Mouse (Mus musculus) heart, embryonic 16.5 days (tissue): ENCODE measurements at regions not wholly inside any gene's neighbourhood (a gene's known extent, or its start where the extent isn't known, plus 50 kb on each side); places are given as distances from the start of the nearest gene placed in this dataset.

Experiments used
- ATAC-seq: fragments of 200-750 bp; cut with Nextera tagmentation; replicated peaks from 2 replicates; pipeline ENCODE4 v1.8.0; 2017; ENCODE audit warnings: moderate number of reproducible peaks; ENCODE audit not compliant: insufficient read depth, low FRiP score; ENCODE audit errors: extremely low read depth
- H3K27ac ChIP-seq: fragments of 300-500 bp; sonication (generic); 2 replicates; pipeline ENCODE4 v1.5.1; 2014; ENCODE audit warnings: mild to moderate bottlenecking, low read length, control low read depth, moderate library complexity
- H3K27me3 ChIP-seq: fragments of 300-500 bp; sonication (generic); 2 replicates; pipeline ENCODE4 v1.6.1; 2014; ENCODE audit warnings: low read length, mixed read lengths; ENCODE audit not compliant: control insufficient read depth, insufficient read depth
- H3K36me3 ChIP-seq: fragments of 300-500 bp; sonication (generic); 2 replicates; pipeline ENCODE4 v1.6.1; 2014; ENCODE audit not compliant: control insufficient read depth, insufficient read depth
- H3K4me1 ChIP-seq: fragments of 300-500 bp; sonication (generic); 2 replicates; pipeline ENCODE4 v1.6.1; 2014; ENCODE audit warnings: low read length, mixed read lengths; ENCODE audit not compliant: control insufficient read depth, insufficient read depth
- H3K4me2 ChIP-seq: fragments of 300-500 bp; sonication (generic); 2 replicates; pipeline ENCODE4 v1.6.1; 2014; ENCODE audit warnings: low read depth, mild to moderate bottlenecking, control low read depth, low read length
- H3K4me3 ChIP-seq: fragments of 300-500 bp; sonication (generic); 2 replicates; pipeline ENCODE4 v1.5.1; 2014; ENCODE audit warnings: mild to moderate bottlenecking, control low read depth, low read length
- H3K9ac ChIP-seq: fragments of 300-500 bp; sonication (generic); 2 replicates; pipeline ENCODE4 v1.6.1; 2014; ENCODE audit warnings: low read length, control low read depth
- H3K9me3 ChIP-seq: fragments of 300-500 bp; sonication (generic); replicated peaks from 2 replicates; pipeline ENCODE4 v1.6.1; 2016; ENCODE audit warnings: low read length; ENCODE audit not compliant: control insufficient read depth
- WGBS: fragments of 180-500 bp; shearing (Covaris S2); extraction: QIAGEN DNeasy Blood & Tissue Kit; methylation state at CpG from one replicate; pipeline ENCODE4 v1.1.7; 2014; 5-methylcytosine and 5-hydroxymethylcytosine counted together

- H3K4me1 ChIP-seq = peaks cover 4% of the 10 kb centered on the region; the same call in 1 of the 2 replicates
- no peak overlapping the region for H3K27ac ChIP-seq
- H3K9ac ChIP-seq = no peak overlapping the region
- no peak for ATAC-seq
- no peaks in the 10 kb centered on the region for H3K27me3 ChIP-seq
- H3K4me3 ChIP-seq = no peak overlapping the region
- H3K9me3 ChIP-seq = no peaks in the 10 kb centered on the region
- H3K4me2 ChIP-seq = no peak overlapping the region
- no peaks in the 10 kb centered on the region for H3K36me3 ChIP-seq
These were observed 122.5 kb downstream of the Areg start for GRCm38 (mm10) chr5:91261895-91262294.

- H3K27ac ChIP-seq = no peak overlapping the region
- no peak for ATAC-seq
- no peaks in the 10 kb centered on the region for H3K9me3 ChIP-seq
- H3K36me3 ChIP-seq = no peaks in the 10 kb centered on the region
- 31% methylated on average over 1 of the region's 1 CpGs for WGBS
- no peak overlapping the region for H3K4me3 ChIP-seq
- no peak overlapping the region for H3K9ac ChIP-seq
- H3K27me3 ChIP-seq = no peaks in the 10 kb centered on the region
- H3K4me2 ChIP-seq = no peak overlapping the region
- H3K4me1 ChIP-seq = peaks cover 4% of the 10 kb centered on the region; the same call in 1 of the 2 replicates
These were observed 123.1 kb downstream of the Areg start for GRCm38 (mm10) chr5:91262526-91262925.

DNA sequence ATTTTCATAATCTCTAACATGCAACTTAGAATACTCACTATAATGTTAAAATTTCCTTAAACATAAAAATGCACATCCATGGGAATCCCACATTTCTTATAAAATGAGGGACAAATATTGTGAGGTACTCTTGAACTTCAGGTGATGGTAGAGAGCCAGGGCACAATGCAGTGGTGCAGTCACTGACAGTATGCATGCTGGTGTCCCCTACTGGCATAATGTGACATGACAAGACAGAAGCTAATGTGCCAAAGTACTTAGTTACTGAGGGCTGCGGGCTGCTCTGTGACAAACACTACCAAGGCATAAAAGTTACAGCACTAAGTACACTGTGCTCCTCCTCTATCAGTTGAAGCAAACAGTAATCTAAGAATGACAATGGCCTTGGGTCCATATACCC is 131.3 kb downstream of the Areg start:
- 69% methylated on average over 1 of the region's 1 CpGs for WGBS
- no peak overlapping the region for H3K27ac ChIP-seq
- no peaks in the 10 kb centered on the region for H3K27me3 ChIP-seq
- H3K9me3 ChIP-seq = no peaks in the 10 kb centered on the region
- no peak overlapping the region for H3K4me3 ChIP-seq
- no peak overlapping the region for H3K9ac ChIP-seq
- no peaks in the 10 kb centered on the region for H3K36me3 ChIP-seq
- ATAC-seq = no peak
- no peak overlapping the region for H3K4me2 ChIP-seq
- no peaks in the 10 kb centered on the region for H3K4me1 ChIP-seq

DNA sequence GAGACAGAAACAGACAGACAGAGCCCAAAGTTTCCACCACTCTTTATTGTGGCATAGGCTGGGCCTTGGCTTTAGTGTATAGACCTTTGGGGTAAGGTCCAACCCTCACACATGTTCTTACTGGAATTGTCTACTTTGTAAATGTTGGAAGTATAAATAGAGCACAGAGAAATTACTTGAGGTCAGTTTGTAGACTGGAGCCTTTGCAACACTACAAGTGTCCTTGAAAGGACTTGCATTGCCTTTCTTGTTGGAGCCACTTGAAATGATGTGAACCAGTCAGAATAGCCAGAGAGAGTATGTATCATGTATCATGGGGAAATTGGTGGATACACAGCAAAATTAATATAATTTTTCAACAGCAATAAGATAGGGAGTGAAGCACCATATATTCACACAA is 131.4 kb downstream of the Btc start:
- no peak overlapping the region for H3K4me2 ChIP-seq
- ATAC-seq = no peak
- H3K9me3 ChIP-seq = no peaks in the 10 kb centered on the region
- no peaks in the 10 kb centered on the region for H3K36me3 ChIP-seq
- H3K27ac ChIP-seq = no peak overlapping the region
- H3K4me1 ChIP-seq = no peaks in the 10 kb centered on the region
- H3K9ac ChIP-seq = no peak overlapping the region
- no peaks in the 10 kb centered on the region for H3K27me3 ChIP-seq
- H3K4me3 ChIP-seq = no peak overlapping the region

DNA sequence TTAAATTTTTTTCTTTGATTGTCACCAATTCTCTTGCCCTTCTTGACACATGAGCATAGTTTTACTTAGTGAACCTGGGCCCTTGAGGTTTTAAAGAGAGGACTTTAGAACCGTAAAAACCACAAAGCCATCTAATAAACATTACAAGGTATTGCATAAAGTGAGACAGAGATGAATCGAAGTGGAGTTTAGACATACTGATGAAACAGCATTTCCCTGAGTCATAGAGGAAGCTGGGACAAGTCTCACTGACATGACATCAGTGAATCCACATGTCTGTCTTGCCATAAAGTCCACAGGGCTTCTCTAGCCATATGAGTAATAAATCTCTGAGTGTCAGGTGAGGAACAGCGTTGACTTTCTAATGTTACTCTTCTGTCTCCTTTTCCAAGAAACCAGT is 128.4 kb downstream of the Btc start:
- H3K4me2 ChIP-seq = no peak overlapping the region
- H3K27ac ChIP-seq = no peak overlapping the region
- no peaks in the 10 kb centered on the region for H3K9me3 ChIP-seq
- no peak overlapping the region for H3K4me3 ChIP-seq
- ATAC-seq = no peak
- no peaks in the 10 kb centered on the region for H3K27me3 ChIP-seq
- WGBS = 78% methylated on average over 3 of the region's 3 CpGs
- H3K36me3 ChIP-seq = no peaks in the 10 kb centered on the region
- no peak overlapping the region for H3K9ac ChIP-seq
- H3K4me1 ChIP-seq = no peaks in the 10 kb centered on the region

- no peak for ATAC-seq
- Histone ChIP-seq H3K4me1 (no peaks in the 10 kb centered on the region), H3K9ac (no peak overlapping the region), H3K4me2 (no peak overlapping the region), H3K9me3 (no peaks in the 10 kb centered on the region), H3K4me3 (no peak overlapping the region), H3K27me3 (no peaks in the 10 kb centered on the region), H3K27ac (no peak overlapping the region), H3K36me3 (no peaks in the 10 kb centered on the region)
- WGBS = 57% methylated on average over 3 of the region's 3 CpGs
These were observed 124.3 kb downstream of the Btc start for GRCm38 (mm10) chr5:91278466-91278865.

DNA sequence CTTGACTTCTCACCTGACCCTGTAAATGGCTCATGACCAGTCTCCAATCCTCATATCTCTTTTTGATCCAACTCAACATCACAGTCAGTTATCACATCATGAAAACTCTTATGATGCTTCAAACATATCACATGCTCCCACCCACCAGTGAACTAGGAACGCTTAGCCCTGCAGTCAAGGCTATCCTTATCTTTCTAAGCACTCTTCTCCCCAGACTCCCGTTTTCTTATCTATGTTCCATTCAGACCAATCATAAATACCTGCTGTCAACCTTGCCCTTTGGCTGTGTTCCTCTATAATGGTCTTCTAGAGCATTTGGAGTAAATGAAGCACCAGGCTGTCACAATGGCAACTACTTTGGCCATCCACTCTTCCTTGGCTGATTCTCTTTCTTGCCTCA is 123.3 kb downstream of the Btc start:
- H3K27ac ChIP-seq = no peak overlapping the region
- H3K4me1 ChIP-seq = no peaks in the 10 kb centered on the region
- no peak overlapping the region for H3K4me3 ChIP-seq
- no peaks in the 10 kb centered on the region for H3K9me3 ChIP-seq
- H3K36me3 ChIP-seq = no peaks in the 10 kb centered on the region
- ATAC-seq = no peak
- H3K4me2 ChIP-seq = no peak overlapping the region
- 28% methylated on average over 2 of the region's 2 CpGs for WGBS
- no peak overlapping the region for H3K9ac ChIP-seq
- no peaks in the 10 kb centered on the region for H3K27me3 ChIP-seq

DNA sequence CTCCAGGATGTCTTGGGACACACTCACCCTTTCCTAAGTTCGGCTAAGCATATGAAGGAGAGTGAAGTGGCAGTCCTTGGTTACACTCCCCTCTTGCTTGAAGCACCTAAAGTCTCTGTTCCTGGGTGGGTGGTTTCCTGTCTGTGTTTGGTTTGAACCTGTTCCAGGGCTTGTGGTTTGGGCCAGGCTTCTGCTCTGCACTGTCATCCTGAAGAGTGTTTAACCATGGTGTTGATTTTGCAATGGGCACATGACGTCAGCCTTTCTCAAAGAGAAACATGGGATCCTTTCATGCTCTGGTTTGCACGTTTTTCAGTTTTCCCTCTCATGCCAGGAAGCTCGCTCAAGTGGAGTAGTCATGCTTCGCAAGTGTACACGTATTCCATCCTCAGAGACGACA is 119.8 kb downstream of the Btc start:
- no peak for ATAC-seq
- H3K4me1 ChIP-seq = no peaks in the 10 kb centered on the region

GRCm38 (mm10) chr5:91293073-91293472 is 109.7 kb downstream of the Btc start:
- Histone ChIP-seq H3K4me2 (no peak overlapping the region), H3K4me3 (no peak overlapping the region), H3K4me1 (no peaks in the 10 kb centered on the region), H3K9me3 (no peaks in the 10 kb centered on the region), H3K9ac (no peak overlapping the region), H3K27me3 (no peaks in the 10 kb centered on the region; the same call in 1 of the 2 replicates), H3K36me3 (no peaks in the 10 kb centered on the region), H3K27ac (no peak overlapping the region)
- no peak for ATAC-seq
- WGBS = 62% methylated on average over 4 of the region's 4 CpGs

More for the DNA sequence above, 119.8 kb downstream of the Btc start:
- Histone ChIP-seq H3K4me3 (no peak overlapping the region), H3K36me3 (no peaks in the 10 kb centered on the region), H3K9me3 (no peaks in the 10 kb centered on the region), H3K4me2 (no peak overlapping the region), H3K27ac (no peak overlapping the region), H3K27me3 (no peaks in the 10 kb centered on the region), H3K9ac (no peak overlapping the region)
- WGBS = 63% methylated on average over 7 of the region's 7 CpGs

GRCm38 (mm10) chr5:91294957-91295356 is 107.8 kb downstream of the Btc start:
- H3K9ac ChIP-seq = no peak overlapping the region
- H3K36me3 ChIP-seq = no peaks in the 10 kb centered on the region
- no peak overlapping the region for H3K4me3 ChIP-seq
- no peak overlapping the region for H3K27ac ChIP-seq
- WGBS = 91% methylated on average over 3 of the region's 3 CpGs
- no peak for ATAC-seq
- no peaks in the 10 kb centered on the region; the same call in 1 of the 2 replicates for H3K27me3 ChIP-seq
- H3K4me1 ChIP-seq = no peaks in the 10 kb centered on the region
- no peaks in the 10 kb centered on the region for H3K9me3 ChIP-seq
- no peak overlapping the region for H3K4me2 ChIP-seq
